Mouse (Mus musculus) CH12.LX (cell line): Measurements from ENCODE around the gene Srd5a1. TPM values are rescaled to one million over a fixed set of nuclear protein-coding genes. Genes with fewer than 3 reads are reported as not detected.

Experiments
- DNase-seq: peaks from one replicate; pipeline ENCODE4 v3.0.0-alpha.2; 2013; ENCODE audit errors: extremely low read depth
- H3K27ac ChIP-seq: 2 replicates; pipeline ENCODE4 v1.5.1; 2012; ENCODE audit warnings: low read depth, mild to moderate bottlenecking, control low read depth, moderate library complexity; ENCODE audit not compliant: insufficient read depth
- H3K27me3 ChIP-seq: replicated peaks from 2 replicates; pipeline ENCODE3; 2012; ENCODE audit warnings: inconsistent platforms
- H3K36me3 ChIP-seq, 2 experiments: replicated peaks in 1 of 2; 2 replicates each; pipeline versions ENCODE3 to v1.6.1; 2012; ENCODE audit warnings: inconsistent platforms in 1 of 2, low read length in 1 of 2, mild to moderate bottlenecking in 1 of 2, mixed read lengths in 1 of 2, moderate library complexity in 1 of 2; ENCODE audit not compliant: control insufficient read depth in 1 of 2, insufficient read depth in 1 of 2
- H3K4me1 ChIP-seq, 2 experiments: 2 replicates each; pipeline ENCODE4 v1.6.1; 2012; ENCODE audit warnings: inconsistent platforms in 1 of 2, moderate library complexity in 1 of 2; ENCODE audit not compliant: insufficient read depth in 2 of 2, control insufficient read depth in 1 of 2
- H3K4me2 ChIP-seq: 2 replicates; pipeline ENCODE4 v1.6.1; 2012; ENCODE audit warnings: low read depth, mild to moderate bottlenecking, control low read depth; ENCODE audit not compliant: poor library complexity, insufficient read depth, severe bottlenecking
- H3K4me3 ChIP-seq, 3 experiments: fragments of 150-350 bp in 1 of 3; sonication (generic) in 1 of 3; replicated peaks in 1 of 3; 2 replicates each; pipeline versions ENCODE3 to v1.5.1; 2011 to 2012; ENCODE audit warnings: low read depth in 2 of 3, low read length in 2 of 3, mild to moderate bottlenecking in 2 of 3, moderate library complexity in 2 of 3, control low read depth in 1 of 3, improper control_type of control experiment in 1 of 3, inconsistent platforms in 1 of 3, mixed read lengths in 1 of 3; ENCODE audit not compliant: poor library complexity in 1 of 3
- H3K79me2 ChIP-seq: replicated peaks from 2 replicates; pipeline ENCODE4 v1.6.1; 2012; ENCODE audit warnings: mild to moderate bottlenecking, moderate library complexity; ENCODE audit not compliant: control insufficient read depth, poor library complexity, insufficient read depth, severe bottlenecking; ENCODE audit errors: extremely low read depth
- H3K9ac ChIP-seq: 2 replicates; pipeline ENCODE4 v1.6.1; 2012; ENCODE audit warnings: low read depth, mild to moderate bottlenecking, control low read depth, moderate library complexity; ENCODE audit not compliant: insufficient read depth
- H3K9me3 ChIP-seq: replicated peaks from 2 replicates; pipeline ENCODE3; 2012; ENCODE audit warnings: low read length, inconsistent platforms, mixed read lengths
- BHLHE40 ChIP-seq: IDR thresholded peaks from 2 replicates; pipeline ENCODE4 v1.6.1; 2011; ENCODE audit warnings: mild to moderate bottlenecking, low read depth, low read length, improper control_type of control experiment
- CHD1 ChIP-seq: IDR thresholded peaks from 2 replicates; pipeline ENCODE4 v1.6.1; 2012; ENCODE audit warnings: low read depth, low read length, improper control_type of control experiment, inconsistent platforms
- CHD2 ChIP-seq: IDR thresholded peaks from 2 replicates; pipeline ENCODE4 v1.6.1; 2011; ENCODE audit warnings: low read length, improper control_type of control experiment
- E2F4 ChIP-seq: IDR thresholded peaks from 2 replicates; pipeline ENCODE4 v1.6.1; 2011; ENCODE audit warnings: low read depth, low read length, improper control_type of control experiment; ENCODE audit not compliant: insufficient replicate concordance
- ELF1 ChIP-seq: IDR thresholded peaks from 2 replicates; pipeline ENCODE4 v1.6.1; 2014; ENCODE audit warnings: low read depth, mild to moderate bottlenecking, inconsistent platforms, low read length, improper control_type of control experiment
- EP300 ChIP-seq: IDR thresholded peaks from 2 replicates; pipeline ENCODE4 v1.6.1; 2011; ENCODE audit warnings: low read length, improper control_type of control experiment
- ETS1 ChIP-seq: conservative IDR thresholded peaks from 2 replicates; pipeline ENCODE4 v1.6.1; 2012; ENCODE audit warnings: low read depth, mild to moderate bottlenecking, inconsistent platforms, low read length, improper control_type of control experiment, moderate library complexity
- HCFC1 ChIP-seq: IDR thresholded peaks from 2 replicates; pipeline ENCODE4 v1.6.1; 2012; ENCODE audit warnings: low read depth, mild to moderate bottlenecking, inconsistent platforms, low read length, improper control_type of control experiment
- IRF4 ChIP-seq: IDR thresholded peaks from 2 replicates; pipeline ENCODE4 v1.6.1; 2014; ENCODE audit warnings: low read depth, mild to moderate bottlenecking, inconsistent platforms, low read length, improper control_type of control experiment
- JUN ChIP-seq: IDR thresholded peaks from 2 replicates; pipeline ENCODE4 v1.6.1; 2011; ENCODE audit warnings: low read depth, mild to moderate bottlenecking, low read length, improper control_type of control experiment, moderate library complexity; ENCODE audit not compliant: insufficient read depth
- MAFK ChIP-seq: IDR thresholded peaks from 2 replicates; pipeline ENCODE4 v1.6.1; 2011; ENCODE audit warnings: low read length, improper control_type of control experiment; ENCODE audit not compliant: insufficient replicate concordance
- MAX ChIP-seq: IDR thresholded peaks from 2 replicates; pipeline ENCODE4 v1.6.1; 2011; ENCODE audit warnings: low read length, improper control_type of control experiment
- MAZ ChIP-seq: IDR thresholded peaks from 2 replicates; pipeline ENCODE4 v1.6.1; 2012; ENCODE audit warnings: low read depth, mild to moderate bottlenecking, inconsistent platforms, low read length, improper control_type of control experiment, moderate library complexity
- MEF2A ChIP-seq: IDR thresholded peaks from 2 replicates; pipeline ENCODE4 v1.6.1; 2014; ENCODE audit warnings: low read depth, mild to moderate bottlenecking, inconsistent platforms, low read length, improper control_type of control experiment, borderline replicate concordance
- MXI1 ChIP-seq: IDR thresholded peaks from 2 replicates; pipeline ENCODE4 v1.6.1; 2011; ENCODE audit warnings: mild to moderate bottlenecking, low read depth, low read length, improper control_type of control experiment
- MYC ChIP-seq: IDR thresholded peaks from 2 replicates; pipeline ENCODE4 v1.6.1; 2011; ENCODE audit warnings: low read depth, mild to moderate bottlenecking, improper control_type of control experiment, low read length
- NELFE ChIP-seq: IDR thresholded peaks from 2 replicates; pipeline ENCODE4 v1.6.1; 2011; ENCODE audit warnings: low read depth, low read length, improper control_type of control experiment
- NRF1 ChIP-seq: IDR thresholded peaks from 2 replicates; pipeline ENCODE4 v1.6.1; 2014; ENCODE audit warnings: low read depth, mild to moderate bottlenecking, inconsistent platforms, low read length, improper control_type of control experiment, moderate library complexity
- PAX5 ChIP-seq: IDR thresholded peaks from 2 replicates; pipeline ENCODE4 v1.6.1; 2012; ENCODE audit warnings: low read length, inconsistent platforms, mixed read lengths
- POLR2A ChIP-seq: IDR thresholded peaks from 2 replicates; pipeline ENCODE4 v1.6.1; 2011; ENCODE audit warnings: low read depth, mild to moderate bottlenecking, improper control_type of control experiment, low read length
- RAD21 ChIP-seq: IDR thresholded peaks from 2 replicates; pipeline ENCODE4 v1.6.1; 2011; ENCODE audit warnings: low read depth, mild to moderate bottlenecking, low read length, improper control_type of control experiment, moderate library complexity
- RCOR1 ChIP-seq: conservative IDR thresholded peaks from 2 replicates; pipeline ENCODE4 v1.6.1; 2012; ENCODE audit warnings: low read depth, mild to moderate bottlenecking, inconsistent platforms, low read length, improper control_type of control experiment
- SIN3A ChIP-seq: IDR thresholded peaks from 2 replicates; pipeline ENCODE4 v1.6.1; 2012; ENCODE audit warnings: low read length, improper control_type of control experiment, inconsistent platforms
- SMC3 ChIP-seq: IDR thresholded peaks from 2 replicates; pipeline ENCODE4 v1.6.1; 2011; ENCODE audit warnings: low read depth, low read length, improper control_type of control experiment
- TBP ChIP-seq: conservative IDR thresholded peaks from 2 replicates; pipeline ENCODE4 v1.6.1; 2011; ENCODE audit warnings: low read depth, low read length, improper control_type of control experiment
- TCF12 ChIP-seq: IDR thresholded peaks from 2 replicates; pipeline ENCODE4 v1.6.1; 2014; ENCODE audit warnings: low read depth, mild to moderate bottlenecking, inconsistent platforms, low read length, improper control_type of control experiment
- UBTF ChIP-seq: IDR thresholded peaks from 2 replicates; pipeline ENCODE4 v1.6.1; 2012; ENCODE audit warnings: low read depth, mild to moderate bottlenecking, inconsistent platforms, low read length, improper control_type of control experiment, moderate library complexity
- USF1 ChIP-seq: IDR thresholded peaks from 2 replicates; pipeline ENCODE4 v1.6.1; 2014; ENCODE audit warnings: low read depth, mild to moderate bottlenecking, inconsistent platforms, low read length, improper control_type of control experiment
- ZC3H11A ChIP-seq: IDR thresholded peaks from 2 replicates; pipeline ENCODE4 v1.6.1; 2012; ENCODE audit warnings: low read depth, mild to moderate bottlenecking, inconsistent platforms, low read length, improper control_type of control experiment
- ZKSCAN1 ChIP-seq: IDR thresholded peaks from 2 replicates; pipeline ENCODE4 v1.6.1; 2012; ENCODE audit warnings: low read depth, inconsistent platforms, low read length, improper control_type of control experiment, borderline replicate concordance
- dilution Hi-C: fragments of 300-500 bp; cut with MboI; formaldehyde crosslinking; loops from 2 replicates; pipeline ENCODE4 v1.14.3; 2020; ENCODE audit warnings: low sequenced_read_pairs; ENCODE audit not compliant: extremely low pct_unique_long_range_greater_than_20kb, extremely low pct_ligation_motif_present
- in situ Hi-C: fragments of 300-500 bp; cut with MboI; formaldehyde crosslinking; loops from 3 replicates; pipeline ENCODE4 v1.14.3; 2019; ENCODE audit warnings: low sequenced_read_pairs, low pct_ligation_motif_present, low pct_unique_long_range_greater_than_20kb, mixed read lengths
- polyA plus RNA-seq: library from polyadenylated mRNA; unstranded; fragments of >175 nt; gene quantifications from 2 replicates; pipeline ENCODE4 v1.2.1, GENCODE M21; 2012; ENCODE audit warnings: low read depth; ENCODE audit not compliant: insufficient read length
- total RNA-seq, 2 experiments: library from RNA; depleted of rRNA; stranded (reverse); fragments of 300-350 nt in 1 of 2; fragments of >200 nt in 1 of 2; gene quantifications; 2 replicates each; pipeline ENCODE4 v1.2.3; 2012 to 2014

Gene Srd5a1
- total and polyA plus RNA-seq, 3 experiments, result 1.2 to 2.4 (median 2.3) TPM

- Histone ChIP-seq H3K79me2 (peaks cover 18% of the 10 kb centered on the region), H3K36me3 (peaks cover 0 to 12% of the 10 kb centered on the region in 2 experiments), H3K9me3 (no peaks in the 10 kb centered on the region), H3K27me3 (no peaks in the 10 kb centered on the region), H3K4me3 (no peak overlapping the region), H3K9ac (no peak overlapping the region), H3K27ac (no peak overlapping the region), H3K4me2 (no peak overlapping the region)
- dilution Hi-C loops (no loop called here), in situ Hi-C loops (no loop called here)
- no peak for DNase-seq
- TF ChIP-seq E2F4, result no peak
- no peak for TF ChIP-seq CHD1
- no peak for TF ChIP-seq MYC
- TF ChIP-seq POLR2A, result no peak
- TF ChIP-seq NRF1, result no peak
- TF ChIP-seq CHD2, result no peak
- no peak for TF ChIP-seq SMC3
- no peak for TF ChIP-seq MAFK
- TF ChIP-seq NELFE, result no peak
- no peak for TF ChIP-seq TCF12
- no peak for TF ChIP-seq MEF2A
- no peak for TF ChIP-seq IRF4
- no peak for TF ChIP-seq USF1
- TF ChIP-seq PAX5, result no peak
- no peak for TF ChIP-seq ZKSCAN1
- no peak for TF ChIP-seq SIN3A
- TF ChIP-seq RCOR1, result no peak
- TF ChIP-seq, all 38 proteins: peak for 0
- peaks cover 12 to 32% of the 10 kb centered on the region in 2 experiments for H3K4me1 ChIP-seq
Measured at GRCm38 (mm10) chr13:69536021-69536420, 75.2 kb downstream of the Srd5a1 start.

DNA sequence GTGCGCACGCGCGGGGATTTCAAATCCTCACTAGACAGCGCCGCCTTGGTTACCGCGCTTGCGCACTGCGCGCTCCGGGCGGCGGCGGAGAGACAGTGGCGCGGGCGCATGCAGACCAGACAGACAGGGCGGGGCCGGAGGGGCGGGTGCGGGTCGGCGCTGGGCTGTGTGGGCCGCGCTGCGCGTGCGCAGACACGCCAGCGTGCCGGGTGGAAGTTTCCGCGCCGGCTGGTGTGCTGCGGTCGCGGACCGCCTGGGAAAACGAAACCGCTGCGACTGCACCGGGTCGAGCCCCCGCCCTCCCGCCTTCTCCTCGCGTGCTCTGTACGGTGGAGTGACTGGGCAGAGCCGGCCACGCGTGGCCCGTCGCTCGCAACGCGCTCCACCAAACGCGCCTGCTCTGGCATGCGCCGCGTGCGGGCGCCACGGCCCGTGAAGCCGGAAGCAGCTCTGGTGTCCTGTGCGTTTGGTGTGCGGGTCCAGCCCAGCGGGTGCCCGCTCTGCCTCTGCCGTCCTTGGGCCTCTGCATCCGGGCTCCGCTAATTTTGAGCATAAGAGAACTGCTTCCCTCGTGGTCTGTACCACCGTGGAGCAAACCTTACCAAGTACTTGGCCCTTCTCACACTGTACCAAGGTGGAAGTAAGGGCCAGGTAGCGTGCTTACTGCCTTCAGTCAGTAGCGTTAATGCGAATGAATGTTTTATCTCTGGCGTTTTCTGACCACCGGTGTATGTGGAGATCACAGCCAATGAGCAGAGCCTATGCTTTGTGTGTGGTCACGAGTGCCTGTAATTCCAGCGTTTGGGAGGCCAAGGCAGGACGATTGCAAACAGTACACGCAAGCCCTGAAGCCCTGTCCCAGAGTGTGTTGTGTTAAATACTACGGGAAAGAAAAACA is 76.3 kb downstream of the Srd5a1 start:
- H3K27me3 ChIP-seq, result no peaks in the 10 kb centered on the region
- H3K9me3 ChIP-seq, result no peaks in the 10 kb centered on the region
- TF ChIP-seq EP300 (0 out of 2 replicates have a peak, but pooled peaks have one; percentile 15), MXI1 (peak; percentile 89), NRF1 (peak; percentile 94), JUN (no peak), POLR2A (peak; percentile 80), TBP (0 out of 2 replicates have a peak, but pooled peaks have one; percentile 12), RAD21 (no peak), BHLHE40 (peak; percentile 93), ELF1 (peak; percentile 42), MYC (peak; percentile 70), MAZ (peak; percentile 91), MAX (peak; percentile 66), ETS1 (peak; percentile 39), NELFE (peak; percentile 64; the same call in 1 of the 2 replicates), IRF4 (peak; percentile 61), TCF12 (peak; percentile 64; the same call in 1 of the 2 replicates), SIN3A (no peak), ZKSCAN1 (no peak), HCFC1 (peak; percentile 7; the same call in 1 of the 2 replicates), ZC3H11A (no peak), UBTF (no peak)
- H3K36me3 ChIP-seq, result peaks cover 5 to 23% of the 10 kb centered on the region in 2 experiments
- peak overlapping the region; percentile 65 for H3K27ac ChIP-seq
- in situ Hi-C loops, result no loop called here
- dilution Hi-C loops, result no loop called here
- H3K4me1 ChIP-seq, result peaks cover 12 to 43% of the 10 kb centered on the region in 2 experiments
- peak overlapping the region; percentile 48 for H3K4me2 ChIP-seq
- H3K9ac ChIP-seq, result peak overlapping the region; percentile 81
- H3K4me3 ChIP-seq, result peak overlapping the region; percentile 72 to 96 (median 91)
- peak; percentile 94 for DNase-seq
- H3K79me2 ChIP-seq, result peaks cover 21% of the 10 kb centered on the region
